Mouse (Mus musculus): Measurements from ENCODE around the gene Gm5773.
"Not testable (repeated sequence)": the region's sequence is repeated elsewhere in the genome, so short reads cannot be mapped to it uniquely, and the experiment has no call there.

The Gm5773 gene

DNA sequence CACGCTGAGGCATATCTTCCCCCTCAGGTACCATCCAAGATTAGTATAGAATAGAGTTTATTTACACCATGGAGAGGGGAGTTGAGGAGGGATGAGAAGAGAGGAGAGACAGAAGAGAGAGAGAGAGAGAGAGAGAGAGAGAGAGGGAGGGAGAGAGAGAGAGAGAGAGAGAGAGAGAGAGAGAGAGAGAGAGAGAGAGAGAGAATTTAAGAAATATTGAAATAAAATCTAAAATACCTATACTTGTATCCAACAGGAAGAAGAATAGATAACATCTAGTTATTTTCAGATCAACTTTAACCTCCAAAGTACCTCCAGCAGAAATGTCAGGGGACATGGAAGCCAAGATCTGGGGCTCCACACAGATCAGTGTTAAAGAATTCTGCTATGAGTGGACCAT is at the start of gene Gm5773:
Gm5773 (plus strand) TSS at position 301 of the 400 bp plus-strand sequence.
- not testable (repeated sequence) for DNase-seq (ENCODE audit: low read depth)

DNA sequence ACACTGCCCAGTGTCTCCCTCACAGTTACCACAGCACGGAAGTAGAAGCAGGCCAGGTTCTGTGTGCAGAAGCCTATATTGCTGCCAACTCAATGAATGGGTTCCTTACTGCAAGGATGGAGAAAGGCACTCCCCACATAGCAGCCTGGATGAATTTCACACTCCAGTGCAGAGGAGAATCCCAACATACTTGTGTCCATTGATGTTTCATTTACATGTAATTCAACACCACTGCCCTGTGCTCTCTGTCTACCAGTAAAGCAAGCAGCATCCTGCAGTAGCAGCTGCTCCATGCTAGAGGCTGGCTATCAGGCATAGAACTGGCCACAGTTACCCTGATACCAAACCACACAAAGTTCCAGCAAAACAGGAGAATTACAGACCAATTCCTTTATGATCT is 27.3 kb upstream of the Gm5773 start:
- not testable (repeated sequence) for DNase-seq (ENCODE audit: low read depth)

DNA sequence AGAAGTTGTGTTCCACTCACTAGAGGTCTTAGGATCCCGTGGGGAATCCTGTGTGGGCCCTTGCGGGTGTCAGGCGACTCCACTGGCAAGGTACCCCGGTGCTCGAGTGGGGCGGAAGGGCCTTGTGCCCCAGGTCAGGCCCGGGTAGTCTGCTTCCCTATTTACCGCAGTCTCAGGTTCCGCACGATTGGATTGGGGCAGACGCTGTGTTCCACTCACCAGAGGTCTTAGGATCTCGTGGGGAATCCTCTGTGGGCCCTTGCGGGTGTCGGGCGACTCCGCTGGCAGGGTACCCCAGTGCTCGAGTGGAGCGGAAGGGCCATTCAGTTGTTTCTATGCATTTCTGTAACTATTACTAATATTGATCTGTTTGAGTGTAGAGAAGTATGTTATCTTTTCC is 18.8 kb upstream of the Gm5773 start:
- not testable (repeated sequence) for DNase-seq (ENCODE audit: low read depth)

DNA sequence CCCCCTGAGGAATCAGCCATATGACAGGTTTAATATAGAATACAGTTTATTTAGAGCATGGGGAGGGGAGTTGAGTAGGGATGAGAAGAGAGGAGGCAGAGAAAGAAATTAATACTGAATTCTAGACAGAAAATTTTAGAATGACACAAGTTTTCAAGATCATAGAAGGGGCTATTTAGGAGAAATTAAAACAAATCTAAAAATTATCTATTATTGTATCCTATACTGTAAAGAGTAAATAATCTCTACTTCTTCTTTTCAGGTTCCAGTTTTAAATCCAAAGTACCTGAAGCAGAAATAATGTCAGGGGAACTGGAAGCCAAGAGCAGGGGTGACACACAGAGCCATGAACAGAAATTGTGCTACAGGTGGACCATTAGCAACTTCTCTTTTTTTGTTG is 23.3 kb downstream of the Gm5773 start, which contains the start of gene Tdpoz4:
Tdpoz4 (plus strand) TSS at position 301 of the 400 bp plus-strand sequence.
- DNase-seq (ENCODE audit: low read depth) = not testable (repeated sequence)

DNA sequence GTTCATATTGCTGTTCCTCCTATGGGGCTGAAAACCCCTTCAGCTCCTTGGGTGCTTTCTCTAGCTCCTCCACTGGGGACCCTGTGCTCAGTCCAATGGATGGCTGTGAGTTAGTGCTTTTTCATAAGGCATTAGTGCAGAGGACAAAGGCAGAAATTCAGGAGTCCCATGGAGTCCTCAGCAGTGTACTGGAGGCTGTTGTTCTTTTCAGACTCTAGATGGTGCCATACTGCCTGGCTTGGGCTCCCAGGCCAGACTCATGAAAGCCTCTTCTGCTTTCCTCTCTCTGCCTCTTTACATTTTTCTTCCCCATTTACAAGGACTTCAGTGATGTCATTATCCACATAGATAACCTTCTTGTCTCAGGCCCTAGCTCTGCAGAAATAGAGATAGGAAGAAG is 40.5 kb downstream of the Gm5773 start:
- DNase-seq (ENCODE audit: low read depth) = not testable (repeated sequence)

Data from NIH3T3 (cell line).